In the genomic region with DNA sequence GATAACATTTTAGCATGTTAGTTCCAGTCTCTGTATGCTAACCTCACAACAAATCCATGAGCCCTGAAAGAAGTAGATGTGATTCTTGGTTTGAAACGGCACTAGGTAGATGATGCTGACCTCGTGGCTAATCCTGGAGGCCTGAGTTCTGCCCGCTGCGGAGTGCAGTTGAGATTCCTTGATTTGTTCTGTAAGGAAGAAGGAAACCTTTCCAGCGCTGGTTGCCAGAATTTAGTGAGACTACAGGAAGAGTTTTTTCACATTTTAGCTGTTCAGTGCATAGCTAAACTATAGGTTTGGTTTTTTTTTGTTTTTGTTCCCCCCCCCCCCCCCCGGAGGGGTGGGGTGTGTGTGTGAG, we compare ENCODE assay signal across 8 mouse cellular contexts. TPM values are rescaled to one million over a fixed set of nuclear protein-coding genes. Genes with fewer than 3 reads are reported as not detected.
DNase-seq lines count a peak whose midpoint lies in the region; ATAC-seq and TF ChIP-seq lines count a peak whose summit lies in the region.

No protein-coding gene starts in this region.

- peak; percentile 73 for DNase-seq in heart, embryonic 10.5 days (ENCODE audit: low spot score)
- no peak for DNase-seq in heart, adult 18-20 months
- no peak for DNase-seq in MEL (ENCODE audit: low read depth, low spot score)
- no peak for DNase-seq in hindbrain, embryonic 11.5 days (ENCODE audit: low spot score)
- no peak for DNase-seq in midbrain, embryonic 11.5 days (ENCODE audit: low spot score, missing footprints)
- no peak for DNase-seq in adrenal gland, postnatal 25 days
- DNase-seq in frontal cortex, postnatal 36 days (ENCODE audit: low spot score in 2 of 2): no peak
- no peak for DNase-seq in thymus, adult 18-20 months

- peak overlapping the region; percentile 97 for H3K27ac ChIP-seq in heart, embryonic 10.5 days
- H3K27ac ChIP-seq in MEL (ENCODE audit: control insufficient read depth, low read depth, low read length): peak overlapping the region; percentile 91
- H3K27ac ChIP-seq in hindbrain, embryonic 11.5 days (ENCODE audit: low read depth, low read length): no peak overlapping the region
- H3K27ac ChIP-seq in midbrain, embryonic 11.5 days (ENCODE audit: low read depth, low read length): no peak overlapping the region

- H3K9me3 ChIP-seq in heart, embryonic 10.5 days: no peaks in the 10 kb centered on the region
- no peaks in the 10 kb centered on the region for H3K9me3 ChIP-seq in MEL (replicated peaks; ENCODE audit: insufficient read depth, low read length)
- H3K9me3 ChIP-seq in hindbrain, embryonic 11.5 days (ENCODE audit: control insufficient read depth, low read length): no peaks in the 10 kb centered on the region
- no peaks in the 10 kb centered on the region for H3K9me3 ChIP-seq in midbrain, embryonic 11.5 days (ENCODE audit: control insufficient read depth, low read length)

- H3K4me3 ChIP-seq in heart, embryonic 10.5 days: peak overlapping the region; percentile 92
- H3K4me3 ChIP-seq in MEL (ENCODE audit: control insufficient read depth in 1 of 2, insufficient read depth in 1 of 2, low read depth in 2 of 2, low read length in 2 of 2): peak overlapping the region; percentile 86 to 92
- peak overlapping the region; percentile 98 for H3K4me3 ChIP-seq in hindbrain, embryonic 11.5 days (ENCODE audit: low read depth, low read length)
- peak overlapping the region; percentile 94 for H3K4me3 ChIP-seq in midbrain, embryonic 11.5 days (ENCODE audit: low read depth, low read length)

- no peaks in the 10 kb centered on the region for H3K27me3 ChIP-seq in heart, embryonic 10.5 days (ENCODE audit: insufficient read depth, poor library complexity, severe bottlenecking)
- H3K27me3 ChIP-seq in MEL (ENCODE audit: control insufficient read depth in 1 of 2, insufficient read depth in 2 of 2, low read length in 2 of 2): no peaks in the 10 kb centered on the region
- no peaks in the 10 kb centered on the region for H3K27me3 ChIP-seq in hindbrain, embryonic 11.5 days (ENCODE audit: control insufficient read depth, insufficient read depth, low read length)
- H3K27me3 ChIP-seq in midbrain, embryonic 11.5 days (ENCODE audit: control insufficient read depth, insufficient read depth, low read length): no peaks in the 10 kb centered on the region

- H3K4me1 ChIP-seq in heart, embryonic 10.5 days: peaks cover 21% of the 10 kb centered on the region
- peaks cover 4 to 10% of the 10 kb centered on the region in 2 experiments; a peak in 3 of 4 replicates for H3K4me1 ChIP-seq in MEL (ENCODE audit: control insufficient read depth in 1 of 2, insufficient read depth in 2 of 2, low read length in 2 of 2)
- 0 out of 2 replicates have a peak, but pooled peaks cover 2% of the 10 kb centered on the region for H3K4me1 ChIP-seq in hindbrain, embryonic 11.5 days (replicated peaks; ENCODE audit: control insufficient read depth, insufficient read depth, low read length)
- H3K4me1 ChIP-seq in midbrain, embryonic 11.5 days (ENCODE audit: control insufficient read depth, insufficient read depth, low read length): peaks cover 8% of the 10 kb centered on the region

- peaks cover 20% of the 10 kb centered on the region for H3K36me3 ChIP-seq in heart, embryonic 10.5 days
- peaks cover 29 to 37% of the 10 kb centered on the region in 2 experiments for H3K36me3 ChIP-seq in MEL (ENCODE audit: control insufficient read depth in 1 of 2, insufficient read depth in 2 of 2, low read length in 2 of 2)
- H3K36me3 ChIP-seq in hindbrain, embryonic 11.5 days (ENCODE audit: control insufficient read depth, insufficient read depth, low read length): no peaks in the 10 kb centered on the region
- no peaks in the 10 kb centered on the region for H3K36me3 ChIP-seq in midbrain, embryonic 11.5 days (ENCODE audit: control insufficient read depth, insufficient read depth, low read length)

- peaks cover 52% of the 10 kb centered on the region for H3K79me2 ChIP-seq in MEL (ENCODE audit: control insufficient read depth, insufficient read depth, low read length, poor library complexity)

- peak overlapping the region; percentile 91 for H3K9ac ChIP-seq in MEL (ENCODE audit: control insufficient read depth, low read depth, low read length, poor library complexity, severe bottlenecking)
- peak overlapping the region; percentile 32; the same call in 1 of the 2 replicates for H3K9ac ChIP-seq in hindbrain, embryonic 11.5 days (ENCODE audit: low read depth, low read length)
- H3K9ac ChIP-seq in midbrain, embryonic 11.5 days (ENCODE audit: low read length): peak overlapping the region; percentile 83

- TF ChIP-seq RAD21 in MEL (IDR thresholded peaks at IDR 0.05; ENCODE audit: low read depth, low read length): no peak

- TF ChIP-seq EP300 in MEL (IDR thresholded peaks at IDR 0.05; ENCODE audit: low read depth in 1 of 2, low read length in 2 of 2): no peak

- H3K4me2 ChIP-seq in hindbrain, embryonic 11.5 days (replicated peaks; ENCODE audit: low read depth, low read length): peak overlapping the region; percentile 40
- H3K4me2 ChIP-seq in midbrain, embryonic 11.5 days: peak overlapping the region; percentile 72

- WGBS in heart, embryonic 10.5 days: 36% methylated on average over 6 of the region's 6 CpGs
- 61% methylated on average over 6 of the region's 6 CpGs for WGBS in hindbrain, embryonic 11.5 days
- 39% methylated on average over 6 of the region's 6 CpGs for WGBS in midbrain, embryonic 11.5 days

- no peak for ATAC-seq in hindbrain, embryonic 11.5 days (ENCODE audit: low FRiP score)
- no peak for ATAC-seq in midbrain, embryonic 11.5 days (ENCODE audit: low FRiP score)

- TF ChIP-seq POLR2A in MEL (IDR thresholded peaks at IDR 0.05; ENCODE audit: control insufficient read depth in 1 of 2, insufficient read depth in 1 of 2, low read depth in 1 of 2, low read length in 2 of 2, poor library complexity in 1 of 2): no peak

- TF ChIP-seq CTCF in MEL (IDR thresholded peaks at IDR 0.05 in 2 of 3, conservative IDR thresholded peaks at IDR 0.05 in 1 of 3; ENCODE audit: control insufficient read depth in 1 of 3, insufficient read depth in 1 of 3, low read depth in 2 of 3, low read length in 3 of 3, poor library complexity in 1 of 3, severe bottlenecking in 1 of 3): no peak

TF ChIP-seq in MEL, 35 proteins besides CTCF, POLR2A, EP300 and RAD21:
- TF ChIP-seq ZKSCAN1 (IDR thresholded peaks at IDR 0.05; ENCODE audit: low read depth, low read length) (no peak), ZNF384 (IDR thresholded peaks at IDR 0.05; ENCODE audit: low read depth, low read length) (no peak), SIN3A (IDR thresholded peaks at IDR 0.05; ENCODE audit: low read length) (no peak), UBTF (IDR thresholded peaks at IDR 0.05; ENCODE audit: borderline replicate concordance, insufficient read depth, low read depth, low read length) (no peak), MEF2A (IDR thresholded peaks at IDR 0.05; ENCODE audit: extremely low read depth, insufficient replicate concordance, low read depth, low read length, poor library complexity, severe bottlenecking) (no peak), POLR2AphosphoS2 (IDR thresholded peaks at IDR 0.05; ENCODE audit: low read length) (no peak), KAT2A (conservative IDR thresholded peaks at IDR 0.05; ENCODE audit: low read depth, low read length) (no peak)

RNA-seq across cellular contexts. Expression of gene Eprs, which starts 1.3 kb away (rescaled TPM):
- polyA plus RNA-seq in heart, embryonic 10.5 days (2016; fragmentation: Nextera tagmentation; extraction: Ambion mirVana): 135 and 151 TPM in 2 replicates
- total RNA-seq in heart, adult 18-20 months (2021): 10 to 100 TPM; 76.2 TPM
- 177 and 197 TPM in 2 replicates for total RNA-seq in MEL (2012; rRNA removed)
- polyA plus RNA-seq in MEL (2012; ENCODE audit: insufficient read depth in 1 of 2, insufficient read length in 2 of 2, low read depth in 1 of 2, low replicate concordance in 2 of 2, missing spikeins in 1 of 2): 100 to 1,000 TPM; 177 to 355 TPM
- 146 and 172 TPM in 2 replicates for polyA plus RNA-seq in hindbrain, embryonic 11.5 days (2014; fragmentation: Nextera tagmentation; extraction: Ambion mirVana)
- polyA plus RNA-seq in midbrain, embryonic 11.5 days (2014; fragmentation: Nextera tagmentation; extraction: Ambion mirVana): 140 TPM in 2 replicates
- 124 and 187 TPM in 2 replicates for total RNA-seq in adrenal gland, postnatal 25 days (2021)

RNA-seq across cellular contexts. Expression of gene Bpnt1, which starts 32.2 kb away (rescaled TPM):
- 38.5 and 39.9 TPM in 2 replicates for polyA plus RNA-seq in heart, embryonic 10.5 days (2016; fragmentation: Nextera tagmentation; extraction: Ambion mirVana)
- 10 to 100 TPM; 27.8 to 28.1 TPM for total RNA-seq in heart, adult 18-20 months (2021)
- 28.5 and 29.1 TPM in 2 replicates for total RNA-seq in MEL (2012; rRNA removed)
- 10 to 100 TPM in 1 of 2 experiments, not detected in 1; 22.0 TPM for polyA plus RNA-seq in MEL (2012; ENCODE audit: insufficient read depth in 1 of 2, insufficient read length in 2 of 2, low read depth in 1 of 2, low replicate concordance in 2 of 2, missing spikeins in 1 of 2)
- polyA plus RNA-seq in hindbrain, embryonic 11.5 days (2014; fragmentation: Nextera tagmentation; extraction: Ambion mirVana): 28.8 and 29.0 TPM in 2 replicates
- 22.5 and 26.3 TPM in 2 replicates for polyA plus RNA-seq in midbrain, embryonic 11.5 days (2014; fragmentation: Nextera tagmentation; extraction: Ambion mirVana)
- 99.9 and 103 TPM in 2 replicates for total RNA-seq in adrenal gland, postnatal 25 days (2021)

RNA-seq across cellular contexts. Expression of gene Iars2, which starts 35.0 kb away (rescaled TPM):
- 31.7 and 43.8 TPM in 2 replicates for polyA plus RNA-seq in heart, embryonic 10.5 days (2016; fragmentation: Nextera tagmentation; extraction: Ambion mirVana)
- 10 to 100 TPM; 74.5 to 85.3 TPM for total RNA-seq in heart, adult 18-20 months (2021)
- 36.9 and 39.9 TPM in 2 replicates for total RNA-seq in MEL (2012; rRNA removed)
- polyA plus RNA-seq in MEL (2012; ENCODE audit: insufficient read depth in 1 of 2, insufficient read length in 2 of 2, low read depth in 1 of 2, low replicate concordance in 2 of 2, missing spikeins in 1 of 2): 10 to 100 TPM in 1 of 2 experiments, not detected in 1; 43.9 TPM
- polyA plus RNA-seq in hindbrain, embryonic 11.5 days (2014; fragmentation: Nextera tagmentation; extraction: Ambion mirVana): 19.2 and 24.5 TPM in 2 replicates
- 24.3 and 26.3 TPM in 2 replicates for polyA plus RNA-seq in midbrain, embryonic 11.5 days (2014; fragmentation: Nextera tagmentation; extraction: Ambion mirVana)
- 86.6 and 107 TPM in 2 replicates for total RNA-seq in adrenal gland, postnatal 25 days (2021)

Comparison
In these comparisons a context has a peak if more than half of its experiments do, and no peak if none do; other contexts are left out.
1. H3K27ac ChIP-seq: peak in heart, embryonic 10.5 days (single experiment) and MEL (single experiment); none in hindbrain, embryonic 11.5 days (single experiment) and midbrain, embryonic 11.5 days (single experiment).
2. H3K9ac ChIP-seq: peak in every context shown above with its lines; median percentile 91 in MEL; 83 in midbrain, embryonic 11.5 days; 32 in hindbrain, embryonic 11.5 days.
3. Peak in every context shown above with its lines, with median percentiles within 50 percentile points of each other: H3K4me3 ChIP-seq.